Mouse (Mus musculus): ENCODE results near the gene Btbd35f14. TPM values are rescaled to one million over a fixed set of nuclear protein-coding genes. Genes with fewer than 3 reads are reported as not detected.
"Not testable (repeated sequence)": the region's sequence is repeated elsewhere in the genome, so short reads cannot be mapped to it uniquely, and the experiment has no call there.

The Btbd35f14 gene
- total RNA-seq (2014; rRNA removed) (not detected in 2 replicates), polyA plus RNA-seq (2015; fragmentation: Nextera tagmentation; extraction: Ambion mirVana) (not detected in 2 replicates)

DNA sequence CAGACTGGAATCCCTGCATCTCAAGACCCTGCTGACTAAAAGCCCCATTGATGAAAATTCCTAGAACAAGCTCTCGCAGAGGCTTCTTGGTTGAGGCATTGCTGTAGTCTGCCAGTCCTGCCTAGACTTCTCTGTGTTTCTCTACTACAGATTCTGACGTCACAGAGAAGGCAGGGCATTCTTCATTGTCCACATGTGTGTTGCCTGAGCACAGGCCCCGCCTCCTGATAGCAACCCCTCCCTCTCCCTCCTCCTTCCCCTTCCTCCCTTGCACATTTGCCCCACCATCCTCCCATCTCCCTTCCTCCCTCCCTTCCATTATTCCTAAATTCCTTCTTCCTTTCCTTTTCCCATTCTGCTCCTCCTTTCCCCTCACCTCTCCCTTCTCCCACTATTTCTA, at the start of gene Btbd35f14:
Btbd35f14 (minus strand) TSS at position 101 of the 400 bp plus-strand sequence.
- not testable (repeated sequence) for H3K4me1 ChIP-seq (ENCODE audit: insufficient read depth, low read length); H3K9ac ChIP-seq (replicated peaks; ENCODE audit: low read length, poor library complexity, severe bottlenecking); H3K27me3 ChIP-seq (ENCODE audit: insufficient read depth, low read length); H3K9me3 ChIP-seq (ENCODE audit: low read length); ATAC-seq (ENCODE audit: low FRiP score); H3K4me3 ChIP-seq (ENCODE audit: low read depth, low read length); H3K36me3 ChIP-seq (ENCODE audit: insufficient read depth, low read length); DNase-seq (ENCODE audit: low spot score); H3K27ac ChIP-seq (ENCODE audit: low read depth, low read length); H3K4me2 ChIP-seq (ENCODE audit: low read depth, low read length, poor library complexity, severe bottlenecking)
- WGBS, result no CpG with 5 or more reads among the region's 3 CpGs

DNA sequence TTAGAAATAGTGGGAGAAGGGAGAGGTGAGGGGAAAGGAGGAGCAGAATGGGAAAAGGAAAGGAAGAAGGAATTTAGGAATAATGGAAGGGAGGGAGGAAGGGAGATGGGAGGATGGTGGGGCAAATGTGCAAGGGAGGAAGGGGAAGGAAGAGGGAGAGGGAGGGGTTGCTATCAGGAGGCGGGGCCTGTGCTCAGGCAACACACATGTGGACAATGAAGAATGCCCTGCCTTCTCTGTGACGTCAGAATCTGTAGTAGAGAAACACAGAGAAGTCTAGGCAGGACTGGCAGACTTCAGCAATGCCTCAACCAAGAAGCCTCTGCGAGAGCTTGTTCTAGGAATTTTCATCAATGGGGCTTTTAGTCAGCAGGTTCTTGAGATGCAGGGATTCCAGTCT, 45.3 kb downstream of the Btbd35f14 start, which contains the start of gene Btbd35f13:
Btbd35f13 (plus strand) TSS at position 301 of the 400 bp plus-strand sequence.
- not testable (repeated sequence) for H3K9ac ChIP-seq (replicated peaks; ENCODE audit: low read length, poor library complexity, severe bottlenecking); H3K36me3 ChIP-seq (ENCODE audit: insufficient read depth, low read length); H3K27me3 ChIP-seq (ENCODE audit: insufficient read depth, low read length); DNase-seq (ENCODE audit: low spot score); H3K4me2 ChIP-seq (ENCODE audit: low read depth, low read length, poor library complexity, severe bottlenecking); H3K4me1 ChIP-seq (ENCODE audit: insufficient read depth, low read length); H3K27ac ChIP-seq (ENCODE audit: low read depth, low read length); H3K9me3 ChIP-seq (ENCODE audit: low read length); ATAC-seq (ENCODE audit: low FRiP score); H3K4me3 ChIP-seq (ENCODE audit: low read depth, low read length)
- 52% methylated on average over 2 of the region's 3 CpGs for WGBS

Other genes with a start within 250 kb of the Btbd35f14 start
- gene Btbd35f15, start 125.0 kb downstream of the Btbd35f14 start, total RNA-seq (2014; rRNA removed), result not detected in 2 replicates
- not detected in 2 replicates for gene Btbd35f15, start 125.0 kb downstream of the Btbd35f14 start, polyA plus RNA-seq (2015; fragmentation: Nextera tagmentation; extraction: Ambion mirVana)
- gene Btbd35f13, start 45.2 kb downstream of the Btbd35f14 start, total RNA-seq (2014; rRNA removed), result not detected in 2 replicates
- gene Btbd35f13, start 45.2 kb downstream of the Btbd35f14 start, polyA plus RNA-seq (2015; fragmentation: Nextera tagmentation; extraction: Ambion mirVana), result not detected in 2 replicates